Mouse (Mus musculus) adrenal gland, adult 18-20 months (tissue): ENCODE measurements around the gene Hist1h2bf. TPM values are rescaled to one million over a fixed set of nuclear protein-coding genes. Genes with fewer than 3 reads are reported as not detected.
"Not testable (repeated sequence)": the region's sequence is repeated elsewhere in the genome, so short reads cannot be mapped to it uniquely, and the experiment has no call there.

Experiments used
- DNase-seq, 2 experiments: peaks; one replicate each; pipeline ENCODE4 v3.0.0; 2021 to 2022; ENCODE audit warnings: low spot score in 2 of 2
- long read RNA-seq, 2 experiments: library from polyadenylated mRNA; stranded (forward); transcript quantifications; one replicate each; pipeline ENCODE4 v2.0.0; 2021
- total RNA-seq, 2 experiments: library from RNA; stranded (reverse); gene quantifications; 1 replicate in 1 of 2; 2 replicates in 1 of 2; pipeline ENCODE4 v1.2.3; 2021

Hist1h2bf gene
- total RNA-seq: 10 to 100 TPM; 15.9 to 21.9 TPM
- long read RNA-seq, experiment 1: 0 reads
- long read RNA-seq, experiment 2, partial matches to known transcripts: 0 of 1 reads
- long read RNA-seq, experiment 2, other reads (novel, unspliced or antisense): 1 of 1 reads

DNA sequence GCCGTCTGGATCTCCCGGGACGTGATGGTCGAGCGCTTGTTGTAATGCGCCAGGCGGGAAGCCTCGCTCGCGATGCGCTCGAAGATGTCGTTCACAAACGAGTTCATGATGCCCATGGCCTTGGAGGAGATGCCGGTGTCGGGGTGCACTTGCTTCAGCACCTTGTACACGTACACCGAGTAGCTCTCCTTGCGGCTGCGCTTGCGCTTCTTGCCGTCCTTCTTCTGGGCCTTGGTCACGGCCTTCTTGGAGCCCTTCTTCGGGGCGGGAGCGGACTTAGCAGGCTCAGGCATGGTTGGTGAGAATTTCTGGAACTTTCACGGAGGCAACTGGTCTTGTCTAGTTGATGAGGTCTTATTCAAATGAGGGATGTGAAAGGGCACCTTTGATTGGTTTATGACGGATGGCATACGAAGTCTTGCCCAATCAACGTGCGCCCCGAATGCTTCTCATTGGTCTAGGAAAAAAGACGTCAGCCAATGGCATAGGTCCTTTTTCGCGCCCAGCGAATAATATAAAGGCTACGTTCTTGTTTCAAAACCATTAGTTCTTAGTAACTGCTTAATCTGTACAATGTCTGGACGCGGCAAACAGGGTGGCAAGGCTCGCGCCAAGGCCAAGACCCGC lies at the start of gene Hist1h2bf, which contains the start of gene Hist1h2ad:
Gene Hist1h2bf, minus strand, starts transcription at position 299 of the 627 bp plus-strand sequence.
Gene Hist1h2ad, plus strand, starts transcription at position 484 of the 627 bp plus-strand sequence.
- peak; percentile 36 to 65 for DNase-seq

DNA sequence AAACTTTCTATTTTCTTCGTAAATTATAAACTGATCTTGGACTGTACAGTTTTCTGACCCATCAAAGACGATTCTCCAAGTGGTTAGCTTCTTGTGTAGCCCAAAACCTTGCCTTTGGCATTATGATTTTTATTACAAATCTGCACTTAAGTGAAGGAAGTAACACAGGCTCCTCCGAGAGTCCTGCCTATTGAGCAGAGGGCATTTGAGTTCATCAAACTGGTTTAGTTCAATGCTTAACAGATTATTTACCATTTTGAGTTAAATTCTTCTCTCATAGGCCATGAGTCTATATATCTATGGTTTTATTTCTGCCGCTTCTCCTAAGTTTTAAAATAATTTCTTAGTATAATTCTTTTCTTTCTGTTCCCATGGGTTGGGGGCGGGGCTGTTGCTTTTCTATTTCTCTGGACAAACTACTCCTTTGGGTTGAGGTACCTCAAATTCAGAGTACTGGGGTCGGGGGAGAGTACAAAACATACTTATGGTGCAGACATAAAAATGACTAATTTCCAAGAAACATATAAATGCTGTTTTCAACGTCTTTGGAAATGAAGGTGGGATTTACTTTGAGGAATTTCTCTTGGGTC lies 49.0 kb upstream of the Hist1h2bf start:
- no peak for DNase-seq

DNA sequence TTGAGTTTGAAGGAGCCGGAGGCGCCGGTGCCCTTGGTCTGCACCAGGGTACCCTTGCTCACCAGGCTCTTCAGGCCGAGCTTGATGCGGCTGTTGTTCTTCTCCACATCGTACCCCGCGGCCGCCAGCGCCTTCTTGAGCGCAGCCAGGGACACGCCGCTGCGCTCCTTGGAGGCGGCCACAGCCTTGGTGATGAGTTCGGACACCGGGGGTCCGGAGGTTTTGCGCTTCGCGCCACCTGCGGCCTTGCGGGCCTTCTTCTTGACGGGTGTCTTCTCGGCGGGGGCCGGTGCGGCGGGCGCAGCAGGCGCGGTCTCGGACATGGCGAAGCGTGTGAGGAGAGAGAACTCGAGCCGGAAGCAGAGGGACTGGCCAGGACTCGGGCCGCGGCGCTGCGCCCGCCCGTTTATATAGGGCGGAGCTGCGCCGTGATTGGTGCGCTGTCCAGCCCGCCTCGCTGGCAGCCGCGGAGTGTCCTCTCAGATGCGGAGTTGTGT lies 48.2 kb upstream of the Hist1h2bf start, which contains the start of gene Hist1h1e:
Gene Hist1h1e, minus strand, starts transcription at position 384 of the 497 bp plus-strand sequence.
- peak; percentile 90 to 94 for DNase-seq

DNA sequence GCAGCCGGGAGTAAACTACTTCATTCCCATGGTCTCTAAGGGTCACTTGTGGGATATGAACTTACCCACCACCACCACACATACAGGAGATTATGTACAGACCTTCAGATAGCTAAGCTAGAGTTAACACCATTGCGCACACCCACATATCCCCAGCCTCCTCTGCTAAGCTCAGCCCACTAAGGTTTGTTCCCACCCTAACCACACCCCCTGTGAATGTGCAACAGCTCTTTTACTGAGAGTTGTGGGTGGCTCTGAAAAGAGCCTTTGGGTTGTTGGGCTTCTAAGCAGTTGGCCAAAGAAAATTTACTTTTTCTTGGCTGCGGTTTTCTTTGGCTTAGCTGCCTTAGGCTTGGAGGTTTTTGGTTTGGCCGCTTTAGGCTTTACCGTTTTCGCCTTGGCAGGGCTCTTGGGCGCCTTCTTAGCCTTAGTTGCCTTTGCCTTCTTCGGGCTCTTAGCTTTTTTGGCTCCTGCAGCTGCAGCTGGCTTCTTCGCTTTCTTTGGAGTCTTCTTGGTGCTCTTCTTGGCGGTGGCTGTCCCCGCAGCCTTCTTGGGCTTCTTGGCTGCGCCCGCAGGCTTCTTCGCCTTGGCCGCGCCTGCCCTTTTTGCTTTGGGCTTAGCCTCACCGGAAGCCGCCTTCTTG lies 47.7 kb upstream of the Hist1h2bf start:
- DNase-seq: peak; percentile 51 to 55

DNA sequence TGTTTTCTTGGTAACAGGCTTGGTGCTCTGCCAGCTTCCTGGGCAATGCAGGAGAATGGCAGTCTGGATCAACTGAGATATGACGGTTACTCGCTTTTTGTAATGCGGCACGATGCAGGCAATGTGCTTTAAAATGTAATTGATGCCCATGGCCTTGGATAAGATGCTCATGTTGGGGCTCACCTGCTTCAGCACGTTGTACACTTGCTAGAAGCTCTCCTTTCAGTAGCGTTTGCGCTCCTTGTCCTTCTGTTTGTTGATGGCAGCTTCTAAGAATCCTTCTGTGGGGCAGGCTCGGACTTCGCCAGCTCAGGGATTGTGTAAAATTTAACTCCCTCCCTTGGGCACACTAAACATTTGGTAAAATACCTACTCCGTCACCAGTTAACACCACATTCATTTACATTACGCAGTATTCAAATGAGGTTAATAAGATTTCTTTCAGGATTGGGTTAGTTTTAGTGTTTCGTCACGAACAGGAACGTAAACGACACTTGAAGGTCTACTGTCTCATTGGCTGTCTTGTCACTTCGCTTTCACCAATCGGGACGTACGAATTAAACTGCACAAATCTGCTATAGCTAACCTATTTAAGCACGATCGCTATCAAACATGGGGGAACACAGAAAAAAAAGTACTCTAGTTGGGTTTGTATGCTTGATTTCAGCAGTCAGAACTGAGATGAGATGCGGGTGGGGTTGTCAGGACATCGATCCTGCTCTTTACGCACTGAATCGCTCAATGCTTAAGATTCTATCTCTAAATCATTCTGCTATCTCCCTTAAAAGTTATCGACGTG lies 46.9 kb upstream of the Hist1h2bf start, which contains the start of gene Hist1h2be:
Gene Hist1h2be, minus strand, starts transcription at position 392 of the 799 bp plus-strand sequence.
- DNase-seq: peak; percentile 46 to 51

DNA sequence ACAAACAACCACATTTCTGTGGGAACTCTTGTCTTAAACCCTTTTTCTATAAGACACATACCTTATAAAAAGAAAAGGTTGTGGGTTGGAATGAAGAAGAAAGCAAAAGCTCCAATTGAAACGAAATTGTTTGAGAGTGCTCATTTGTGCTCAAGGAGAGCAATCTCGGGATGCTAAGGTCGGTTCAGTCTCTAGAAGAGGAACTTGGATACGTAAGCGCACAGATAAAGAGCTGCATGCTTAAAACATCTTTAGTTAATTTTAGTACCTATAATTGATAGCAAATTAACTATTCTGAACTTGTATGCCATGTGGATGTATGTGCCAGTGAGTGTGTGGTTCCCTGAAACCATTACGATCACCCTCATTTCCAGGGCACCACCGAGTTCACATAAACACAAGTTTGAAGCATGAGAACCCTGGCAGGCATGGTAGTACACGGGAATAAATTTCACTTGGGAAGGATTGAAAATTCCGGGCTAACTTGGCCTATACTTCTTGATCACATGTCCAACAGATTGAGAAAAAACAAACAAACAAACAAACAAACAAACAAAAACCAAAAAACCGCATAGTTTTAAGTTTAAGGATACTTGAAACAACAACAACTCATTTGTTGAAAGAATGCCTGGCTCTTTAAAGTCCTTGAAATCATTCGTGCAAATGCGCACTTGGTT lies 46.2 kb upstream of the Hist1h2bf start:
- DNase-seq: no peak

DNA sequence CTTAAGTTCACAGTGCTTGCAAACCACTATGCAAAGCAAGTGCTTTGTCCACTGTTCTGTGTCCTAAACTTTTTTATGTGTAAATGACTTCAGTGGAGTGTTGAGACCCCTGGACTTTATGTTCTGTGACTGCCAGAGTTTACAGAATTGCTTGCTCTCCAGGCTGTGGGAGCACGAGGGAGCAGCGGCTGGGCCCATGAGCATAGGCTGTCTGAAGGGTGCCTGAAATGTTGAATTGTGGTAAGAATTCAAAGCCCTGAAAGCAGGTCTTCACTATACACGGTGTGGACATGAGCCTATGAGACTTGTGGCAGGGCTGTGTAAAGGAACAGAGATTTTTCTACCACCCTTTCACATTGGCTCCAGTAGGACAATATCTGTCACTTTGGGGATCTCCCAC lies 37.6 kb upstream of the Hist1h2bf start:
- DNase-seq: no peak

DNA sequence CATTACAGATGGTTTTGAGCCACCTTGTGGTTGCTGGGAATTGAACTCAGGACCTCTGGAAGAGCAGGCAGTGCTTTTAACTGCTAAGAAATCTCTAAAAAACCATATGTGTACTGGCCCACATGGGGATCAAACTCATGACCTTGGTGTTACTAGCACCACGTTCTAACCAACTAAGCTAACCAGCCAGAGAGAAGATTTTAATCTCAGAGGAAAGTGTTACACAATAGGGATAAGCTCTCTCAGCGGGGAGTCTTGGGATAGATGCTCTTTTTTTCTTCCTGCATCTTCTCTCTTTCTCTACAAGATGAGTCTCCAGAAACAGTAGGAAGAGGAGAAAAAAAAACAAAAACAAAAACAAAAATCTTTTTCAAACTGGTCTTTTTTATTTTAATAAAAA lies 36.4 kb upstream of the Hist1h2bf start:
- no peak for DNase-seq

DNA sequence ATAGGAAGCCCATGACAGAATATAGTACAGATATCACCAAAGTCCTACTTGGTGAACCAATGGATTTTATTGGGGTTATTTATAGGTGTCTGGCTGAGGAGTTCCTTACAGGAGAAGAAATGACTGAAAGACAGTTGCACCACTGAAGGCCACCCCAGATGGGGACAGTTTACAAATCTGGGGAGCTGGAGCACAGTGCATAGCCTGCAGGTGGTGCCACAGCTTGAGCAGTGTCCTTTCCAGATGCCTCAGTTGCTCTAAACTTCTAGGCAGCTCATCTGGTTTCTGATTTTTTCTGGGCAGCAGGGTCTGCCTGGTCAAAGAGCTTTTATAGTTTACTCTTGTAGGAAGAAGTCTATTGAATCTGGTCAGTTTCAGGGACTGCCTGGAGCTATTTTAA lies 35.8 kb upstream of the Hist1h2bf start:
- no peak for DNase-seq

DNA sequence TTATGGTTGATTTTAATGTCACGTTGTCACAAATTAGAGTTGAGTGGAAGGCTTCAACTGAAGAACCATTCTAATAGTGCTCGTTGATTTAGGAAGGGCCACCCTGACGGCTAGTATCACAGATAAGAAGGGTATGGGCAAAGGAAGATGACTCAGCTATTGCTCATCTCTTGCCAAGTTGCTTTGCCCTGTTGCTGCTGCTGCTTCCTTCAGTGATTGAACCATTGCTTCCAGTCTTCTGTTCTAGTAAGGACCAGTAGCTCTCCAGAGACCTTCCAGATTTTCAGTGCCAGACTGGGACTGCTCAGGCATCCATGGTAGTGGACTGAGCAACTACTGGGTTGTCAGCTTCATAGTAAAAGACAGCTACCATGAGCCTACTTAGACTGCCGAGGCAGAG lies 35.2 kb upstream of the Hist1h2bf start:
- peak in 1 of 2 experiments; percentile 9 for DNase-seq

DNA sequence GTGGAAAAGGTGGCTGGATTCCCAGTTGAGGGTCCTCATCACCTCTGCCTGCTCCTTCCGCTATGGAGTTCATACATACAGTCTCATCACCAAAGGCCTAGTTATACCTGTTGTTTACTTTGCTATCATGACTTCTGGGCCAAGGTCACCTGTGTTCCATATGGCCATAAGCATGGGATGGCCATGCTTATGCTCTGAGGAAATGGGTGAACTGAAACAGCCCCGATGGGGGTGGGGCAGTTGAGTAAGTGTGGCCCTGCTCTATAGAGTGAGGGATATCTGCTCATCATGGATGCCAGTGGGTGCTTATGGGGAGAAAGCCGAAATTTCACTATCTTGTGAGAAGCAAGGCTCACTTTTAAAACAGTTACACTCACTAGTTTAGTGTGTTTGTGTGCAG lies 31.1 kb upstream of the Hist1h2bf start:
- no peak for DNase-seq

DNA sequence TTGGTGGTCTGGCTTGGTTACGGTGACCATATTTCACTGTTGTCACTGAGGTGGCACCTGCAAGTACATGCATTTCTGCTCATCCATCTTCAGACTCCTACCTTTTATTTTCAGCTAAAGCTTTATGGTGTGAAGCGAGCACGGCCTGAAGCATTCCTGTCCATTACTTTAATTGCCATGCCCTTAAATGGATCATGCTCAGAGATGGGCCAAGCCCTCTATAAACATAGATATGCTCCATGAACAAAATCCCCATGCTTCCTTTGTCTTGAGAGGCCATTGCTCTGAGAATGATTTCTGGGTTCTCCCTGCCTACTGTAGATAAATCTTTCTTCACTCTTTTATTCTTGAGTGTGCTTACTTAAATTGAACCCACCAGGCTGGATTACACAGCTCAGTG lies 30.5 kb upstream of the Hist1h2bf start:
- DNase-seq: no peak

DNA sequence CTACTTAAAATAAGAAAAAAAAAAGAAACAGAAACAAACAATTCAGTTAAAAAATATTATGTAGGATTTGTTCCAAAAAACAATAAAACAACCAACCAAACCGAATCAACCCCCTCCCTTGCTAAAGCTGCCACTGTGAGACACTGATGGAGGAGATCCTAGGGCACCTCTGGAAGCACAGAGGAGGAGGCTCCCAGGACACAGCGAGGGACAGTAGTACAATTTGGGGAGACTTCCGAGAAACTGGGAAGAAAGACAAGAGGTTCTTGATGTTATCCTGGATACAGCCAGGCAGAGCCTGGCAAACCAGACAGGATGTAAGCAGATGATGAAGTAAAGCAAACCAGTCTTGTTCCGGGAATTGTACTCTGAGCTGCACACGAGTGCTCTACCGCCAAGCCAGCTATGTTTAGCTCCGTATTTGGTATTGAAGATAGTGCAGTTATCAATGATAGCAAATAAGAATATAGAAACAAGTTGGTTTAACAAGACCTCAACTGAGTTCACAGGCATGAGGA lies 29.2 kb upstream of the Hist1h2bf start:
- no peak for DNase-seq

DNA sequence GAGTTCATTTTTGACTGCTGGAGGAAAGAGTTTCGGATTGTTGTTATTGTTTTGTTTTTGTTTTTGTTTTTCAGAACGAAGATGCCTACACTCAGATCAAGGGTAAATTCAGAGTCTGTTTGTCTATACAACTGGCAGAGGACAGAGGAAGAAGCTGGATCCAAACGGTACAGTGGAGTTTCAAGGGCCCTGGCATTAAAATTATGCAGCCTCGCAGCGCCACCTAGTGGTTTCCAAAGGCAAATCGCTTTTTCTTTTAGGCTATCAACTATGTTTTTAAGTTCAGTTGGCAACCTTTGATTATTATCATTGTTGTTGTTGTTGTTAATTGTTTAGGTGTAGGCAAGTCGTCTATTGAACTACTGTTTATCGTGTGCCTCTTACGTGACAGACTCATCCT lies 24.0 kb upstream of the Hist1h2bf start:
- peak; percentile 83 to 84 for DNase-seq

DNA sequence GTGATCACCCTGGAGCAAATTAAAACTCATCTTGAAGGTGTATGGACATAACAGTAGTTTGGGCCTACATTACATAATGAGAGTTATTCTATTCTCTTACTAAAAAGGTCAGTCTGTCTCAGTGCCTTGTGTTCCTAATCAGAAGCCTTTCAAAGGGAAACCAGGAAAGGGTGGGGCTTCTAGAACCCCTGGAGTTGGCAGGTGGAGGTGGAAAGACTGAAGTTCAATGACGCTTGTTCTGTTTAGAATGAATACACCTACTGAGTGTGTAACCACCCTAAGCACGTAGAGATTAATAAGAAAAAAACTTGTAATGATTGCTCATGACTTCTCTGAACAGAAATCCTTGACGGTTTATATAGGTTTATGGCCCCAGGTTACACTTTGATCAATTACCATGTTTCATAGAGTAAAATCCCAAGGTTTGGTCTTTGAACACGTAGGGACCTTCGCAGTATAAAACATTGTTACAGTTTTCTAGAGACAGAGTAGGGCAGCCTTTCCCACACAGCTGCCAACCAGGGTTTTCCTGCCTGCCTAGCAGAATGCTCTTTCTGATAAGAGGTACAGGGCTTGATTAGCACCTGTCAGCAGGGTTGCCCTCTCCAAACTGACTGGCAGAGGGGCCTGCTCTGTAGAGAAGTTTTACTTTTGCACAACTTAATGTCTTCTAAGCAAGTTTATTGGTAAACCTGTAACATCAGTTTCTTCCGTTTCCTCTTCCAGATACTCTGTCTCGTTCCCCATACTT lies 21.8 kb upstream of the Hist1h2bf start:
- DNase-seq: no peak

DNA sequence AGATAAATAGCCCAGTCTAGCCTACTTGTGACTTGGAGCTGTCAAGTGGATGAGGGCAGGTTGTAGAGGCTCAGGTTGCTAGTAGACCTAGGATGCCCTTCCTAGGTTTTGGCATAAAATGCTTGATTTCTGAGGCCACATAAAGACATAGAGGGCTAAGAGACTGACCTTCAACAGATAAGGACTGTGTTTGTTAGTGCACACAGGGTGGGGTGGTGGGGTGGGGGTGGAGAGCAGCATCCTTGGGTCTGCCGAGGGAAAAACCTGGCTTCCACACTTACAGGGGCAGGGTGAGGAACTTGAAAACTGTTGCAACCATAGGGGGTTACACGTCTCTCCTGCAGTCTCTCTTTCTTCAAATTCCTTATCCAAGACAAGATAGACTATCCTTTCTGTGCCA lies 21.2 kb upstream of the Hist1h2bf start:
- no peak for DNase-seq

DNA sequence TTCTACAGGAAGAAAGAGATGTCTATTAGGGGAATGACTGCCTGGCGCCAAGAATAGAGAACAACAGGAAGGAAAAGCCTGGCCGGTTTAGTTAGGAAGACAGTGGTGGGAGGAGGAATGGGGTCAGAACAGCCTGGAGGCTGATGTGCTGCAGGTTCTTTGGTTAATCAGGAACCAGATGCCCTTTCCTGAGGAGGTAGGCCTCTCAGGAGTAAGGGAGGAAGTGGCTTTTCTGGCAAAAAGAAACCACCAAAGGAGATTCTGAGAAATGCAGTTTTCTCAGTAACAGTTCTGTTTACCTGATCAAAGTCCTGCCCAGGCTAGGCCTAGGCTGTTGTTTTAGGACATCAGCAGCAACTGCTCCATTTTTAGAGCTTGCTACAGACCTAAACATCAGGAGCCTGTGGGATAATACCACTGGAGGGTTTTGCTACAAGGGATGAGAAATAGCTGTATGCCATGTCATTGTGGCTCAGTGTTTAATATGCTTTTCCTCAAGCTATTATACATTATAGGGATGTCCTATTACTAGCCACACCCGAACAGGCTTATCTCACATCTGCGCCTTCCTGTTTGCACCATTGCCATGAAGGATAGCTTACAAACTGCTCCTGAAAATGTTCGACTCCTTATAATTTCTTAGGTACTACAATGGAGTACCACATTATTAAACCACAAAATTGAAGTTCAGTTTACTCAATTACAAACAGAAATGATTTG lies 19.2 kb upstream of the Hist1h2bf start:
- no peak for DNase-seq

DNA sequence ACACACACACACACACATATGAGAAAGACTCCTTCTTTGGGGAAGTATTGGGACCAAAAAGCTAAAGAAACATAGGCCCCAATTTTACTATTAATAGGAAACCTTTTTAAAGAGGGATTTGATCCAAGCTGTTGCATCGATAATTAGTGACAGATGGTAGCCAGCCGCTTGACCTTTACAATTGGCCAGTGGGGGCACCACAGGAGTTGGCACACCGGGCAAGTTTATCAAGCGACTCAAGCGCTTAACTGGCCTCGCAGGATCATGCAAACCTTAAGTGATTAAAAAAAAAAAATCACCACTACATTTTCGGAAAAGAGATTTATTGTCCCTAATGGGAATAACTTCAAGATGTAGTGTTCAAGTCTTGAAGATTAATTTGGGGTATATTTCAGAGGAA lies 18.6 kb upstream of the Hist1h2bf start:
- no peak for DNase-seq

DNA sequence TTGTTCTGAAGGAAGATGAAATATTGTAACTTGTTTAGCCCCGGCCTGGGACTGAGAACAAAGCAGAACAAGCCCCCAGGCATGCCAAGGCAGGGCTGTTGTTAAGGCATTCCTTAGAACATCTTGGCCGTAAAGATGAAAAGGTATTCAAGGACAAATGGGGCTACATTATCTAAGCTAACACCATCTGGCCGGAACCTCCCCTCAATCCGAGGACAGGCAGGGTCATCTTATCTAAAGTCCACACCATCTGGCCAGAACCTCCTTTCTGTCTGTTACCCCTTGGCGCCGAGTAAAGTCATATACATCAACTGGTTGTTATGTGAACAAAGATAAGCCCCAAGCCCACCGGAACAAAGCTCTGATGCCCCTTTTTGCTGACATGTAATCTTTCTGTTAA lies 17.9 kb upstream of the Hist1h2bf start:
- not testable (repeated sequence) for DNase-seq
